Mouse (Mus musculus): Measurements from ENCODE around the gene Ttc39b. TPM values are rescaled to one million over a fixed set of nuclear protein-coding genes. Genes with fewer than 3 reads are reported as not detected.
A peak's percentile ranks its signal among the peaks of the same experiment; 100 is the strongest.

Gene Ttc39b
- polyA plus RNA-seq, 1 experiment from 2014 or later: 3.4 TPM

DNA sequence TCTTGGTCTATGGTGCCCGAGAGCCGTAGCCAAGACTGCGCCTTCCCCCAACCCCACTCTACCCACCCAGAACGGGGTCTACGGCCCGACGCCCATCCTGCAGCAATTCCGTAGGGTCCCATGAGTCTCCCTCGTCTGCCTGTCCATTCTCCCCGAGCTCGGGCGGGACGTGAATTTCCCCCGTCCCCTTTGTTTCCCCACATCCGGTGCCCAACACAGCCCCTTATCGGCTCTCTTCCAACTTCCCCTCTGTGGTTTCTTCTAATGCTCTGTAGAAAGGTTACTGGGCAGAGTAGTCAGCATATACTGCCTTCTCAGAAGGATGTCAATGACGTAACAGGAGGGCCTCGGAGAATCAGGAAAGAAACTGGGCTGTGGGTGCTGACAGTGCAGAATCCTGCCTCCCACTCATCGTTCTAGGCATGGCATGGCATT is 50.4 kb downstream of the Ttc39b start:
- Histone ChIP-seq H3K27ac (ENCODE audit: low read depth, low read length) (no peak overlapping the region), H3K4me2 (ENCODE audit: low read depth, low read length, severe bottlenecking) (no peak overlapping the region), H3K9me3 (ENCODE audit: control insufficient read depth, low read length) (no peaks in the 10 kb centered on the region), H3K9ac (ENCODE audit: low read length) (no peak overlapping the region), H3K4me3 (ENCODE audit: low read depth, low read length) (no peak overlapping the region), H3K4me1 (replicated peaks; ENCODE audit: control insufficient read depth, insufficient read depth, low read length) (no peaks in the 10 kb centered on the region), H3K27me3 (ENCODE audit: control insufficient read depth, insufficient read depth, low read length) (no peaks in the 10 kb centered on the region), H3K36me3 (ENCODE audit: control insufficient read depth, insufficient read depth, low read length) (no peaks in the 10 kb centered on the region)
- 90% methylated on average over 19 of the region's 19 CpGs for WGBS
- ATAC-seq (replicated peaks; ENCODE audit: low FRiP score): no peak
- no peak for DNase-seq (ENCODE audit: low spot score)

DNA sequence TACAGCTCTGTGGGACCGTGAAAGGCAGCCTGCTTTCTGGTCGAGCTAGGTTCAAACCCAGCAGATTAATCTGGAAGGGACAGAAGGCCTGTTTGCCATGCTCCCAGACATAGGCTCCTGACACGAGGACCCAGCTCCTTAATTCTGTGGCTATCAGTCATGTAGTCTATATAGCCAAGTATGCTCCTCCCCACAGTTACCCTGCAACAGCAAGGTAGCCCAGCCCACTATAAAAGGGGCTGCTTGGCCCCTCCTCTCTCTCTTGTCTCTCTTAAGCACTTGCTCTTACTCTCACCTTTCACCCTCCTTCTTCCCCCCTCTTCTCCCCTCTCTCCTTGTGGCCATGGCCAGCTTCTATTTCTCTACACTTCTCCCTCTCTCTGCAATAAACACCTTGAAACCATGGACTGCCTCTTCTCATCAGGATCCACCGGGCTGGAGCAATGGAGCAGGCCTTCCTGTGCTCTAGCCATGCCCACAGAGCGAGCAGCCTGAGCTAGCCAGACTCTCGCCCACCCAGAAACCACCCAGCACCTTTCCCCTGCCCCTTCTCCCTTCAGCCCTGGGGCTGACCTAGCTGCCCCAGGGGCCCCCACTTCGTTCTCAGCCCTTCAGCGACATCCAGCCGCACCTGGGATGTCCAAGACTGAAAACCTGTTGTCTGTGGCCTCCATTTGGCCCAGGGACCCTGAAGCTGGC is 51.0 kb downstream of the Ttc39b start:
- WGBS: 85% methylated on average over 9 of the region's 9 CpGs
- DNase-seq (ENCODE audit: low spot score) (no peak), ATAC-seq (replicated peaks; ENCODE audit: low FRiP score) (no peak)
- Histone ChIP-seq H3K27ac (ENCODE audit: low read depth, low read length) (no peak overlapping the region), H3K4me2 (ENCODE audit: low read depth, low read length, severe bottlenecking) (no peak overlapping the region), H3K36me3 (ENCODE audit: control insufficient read depth, insufficient read depth, low read length) (no peaks in the 10 kb centered on the region), H3K27me3 (ENCODE audit: control insufficient read depth, insufficient read depth, low read length) (no peaks in the 10 kb centered on the region), H3K4me1 (replicated peaks; ENCODE audit: control insufficient read depth, insufficient read depth, low read length) (no peaks in the 10 kb centered on the region), H3K9ac (ENCODE audit: low read length) (no peak overlapping the region), H3K9me3 (ENCODE audit: control insufficient read depth, low read length) (no peaks in the 10 kb centered on the region), H3K4me3 (ENCODE audit: low read depth, low read length) (no peak overlapping the region)

DNA sequence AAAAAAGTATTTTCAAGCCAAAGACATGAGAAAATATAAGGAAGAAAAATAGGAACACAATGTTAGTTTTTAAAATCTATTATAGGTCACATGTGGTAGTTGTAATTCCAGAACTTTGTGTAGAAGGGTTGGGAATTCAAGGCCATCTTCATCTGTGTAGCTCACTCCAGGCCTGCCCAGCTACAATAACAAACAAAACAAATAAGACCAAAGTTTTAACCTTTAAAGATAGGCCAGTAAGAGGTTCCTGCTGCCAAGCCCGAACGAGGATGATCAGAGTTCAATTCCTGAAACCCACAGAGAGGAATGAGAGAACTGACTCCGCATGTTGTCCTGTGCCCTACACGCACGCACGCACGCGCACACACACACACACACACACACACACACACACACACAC is 53.6 kb downstream of the Ttc39b start:
- H3K9ac ChIP-seq (ENCODE audit: low read length): no peak overlapping the region
- no peaks in the 10 kb centered on the region for H3K9me3 ChIP-seq (ENCODE audit: control insufficient read depth, low read length)
- no peaks in the 10 kb centered on the region for H3K36me3 ChIP-seq (ENCODE audit: control insufficient read depth, insufficient read depth, low read length)
- WGBS: 92% methylated on average over 8 of the region's 8 CpGs
- H3K27me3 ChIP-seq (ENCODE audit: control insufficient read depth, insufficient read depth, low read length): no peaks in the 10 kb centered on the region
- ATAC-seq (replicated peaks; ENCODE audit: low FRiP score) (no peak), DNase-seq (ENCODE audit: low spot score) (no peak)
- H3K4me1 ChIP-seq (replicated peaks; ENCODE audit: control insufficient read depth, insufficient read depth, low read length): no peaks in the 10 kb centered on the region
- no peak overlapping the region for H3K27ac ChIP-seq (ENCODE audit: low read depth, low read length)
- no peak overlapping the region for H3K4me2 ChIP-seq (ENCODE audit: low read depth, low read length, severe bottlenecking)
- no peak overlapping the region for H3K4me3 ChIP-seq (ENCODE audit: low read depth, low read length)

DNA sequence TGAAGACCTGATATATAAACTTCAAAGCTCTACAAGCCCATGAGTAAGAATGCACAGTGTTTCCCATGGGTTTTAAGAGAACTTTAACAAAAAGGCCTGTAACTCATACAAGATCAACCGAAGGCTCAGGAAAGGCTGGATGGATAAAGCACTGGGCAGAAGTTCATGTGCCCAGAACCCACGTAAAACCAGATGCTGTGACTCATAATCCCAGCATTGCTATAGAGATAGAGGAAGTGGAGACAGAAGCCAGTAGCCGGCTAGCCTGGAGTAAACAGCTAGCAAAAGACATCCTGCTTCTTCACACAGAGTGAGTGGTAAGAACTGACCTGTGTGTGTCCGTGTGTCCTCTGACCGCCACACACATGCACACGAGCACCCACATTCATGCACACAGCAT is 54.4 kb downstream of the Ttc39b start:
- WGBS: 86% methylated on average over 6 of the region's 6 CpGs
- Histone ChIP-seq H3K27me3 (ENCODE audit: control insufficient read depth, insufficient read depth, low read length) (no peaks in the 10 kb centered on the region), H3K4me3 (ENCODE audit: low read depth, low read length) (no peak overlapping the region), H3K9ac (ENCODE audit: low read length) (no peak overlapping the region), H3K36me3 (ENCODE audit: control insufficient read depth, insufficient read depth, low read length) (no peaks in the 10 kb centered on the region), H3K4me1 (replicated peaks; ENCODE audit: control insufficient read depth, insufficient read depth, low read length) (no peaks in the 10 kb centered on the region), H3K27ac (ENCODE audit: low read depth, low read length) (no peak overlapping the region), H3K9me3 (ENCODE audit: control insufficient read depth, low read length) (no peaks in the 10 kb centered on the region), H3K4me2 (ENCODE audit: low read depth, low read length, severe bottlenecking) (no peak overlapping the region)
- DNase-seq (ENCODE audit: low spot score) (no peak), ATAC-seq (replicated peaks; ENCODE audit: low FRiP score) (no peak)

DNA sequence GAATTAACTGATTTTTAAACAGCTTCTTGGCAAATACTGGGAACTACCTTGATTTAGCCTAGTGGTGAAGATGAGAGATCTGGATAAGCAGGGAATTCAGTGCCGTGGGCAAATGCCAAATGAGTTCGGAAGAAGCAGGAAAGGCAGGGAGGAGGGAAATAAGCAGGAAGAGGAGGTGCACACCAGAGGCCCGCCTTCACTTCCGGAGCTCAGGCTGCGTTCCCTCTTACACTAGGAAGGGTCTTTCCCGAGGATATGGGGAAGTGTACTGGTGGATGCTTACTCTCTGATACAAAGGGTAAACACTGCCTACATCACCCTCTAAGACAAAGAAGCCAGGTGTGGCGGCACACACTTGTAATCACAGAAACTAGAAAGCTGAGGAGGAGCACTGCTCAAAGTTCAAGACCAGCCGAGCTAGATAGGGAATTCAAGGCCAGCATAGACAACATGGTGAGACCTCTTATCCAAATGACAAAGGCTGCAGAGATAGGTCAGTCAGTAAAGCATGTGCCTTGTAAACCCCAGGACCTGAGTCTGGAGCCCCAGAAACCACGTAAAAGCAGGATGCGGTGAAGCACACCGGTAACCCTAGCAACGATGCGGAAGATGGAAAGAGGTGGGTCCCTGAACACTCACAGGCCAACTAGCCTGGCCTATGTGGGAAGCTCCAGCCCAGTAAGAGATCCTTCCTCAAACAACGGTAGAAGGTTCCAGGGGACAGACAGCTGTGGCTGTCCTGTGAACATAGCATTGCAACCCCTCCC is 57.9 kb downstream of the Ttc39b start:
- WGBS: 82% methylated on average over 14 of the region's 14 CpGs
- no peak overlapping the region for H3K4me3 ChIP-seq (ENCODE audit: low read depth, low read length)
- no peak overlapping the region for H3K27ac ChIP-seq (ENCODE audit: low read depth, low read length)
- no peaks in the 10 kb centered on the region for H3K9me3 ChIP-seq (ENCODE audit: control insufficient read depth, low read length)
- H3K36me3 ChIP-seq (ENCODE audit: control insufficient read depth, insufficient read depth, low read length): no peaks in the 10 kb centered on the region
- no peak overlapping the region for H3K4me2 ChIP-seq (ENCODE audit: low read depth, low read length, severe bottlenecking)
- H3K27me3 ChIP-seq (ENCODE audit: control insufficient read depth, insufficient read depth, low read length): no peaks in the 10 kb centered on the region
- no peak for DNase-seq (ENCODE audit: low spot score)
- no peak overlapping the region for H3K9ac ChIP-seq (ENCODE audit: low read length)
- no peak for ATAC-seq (replicated peaks; ENCODE audit: low FRiP score)
- no peaks in the 10 kb centered on the region for H3K4me1 ChIP-seq (replicated peaks; ENCODE audit: control insufficient read depth, insufficient read depth, low read length)

DNA sequence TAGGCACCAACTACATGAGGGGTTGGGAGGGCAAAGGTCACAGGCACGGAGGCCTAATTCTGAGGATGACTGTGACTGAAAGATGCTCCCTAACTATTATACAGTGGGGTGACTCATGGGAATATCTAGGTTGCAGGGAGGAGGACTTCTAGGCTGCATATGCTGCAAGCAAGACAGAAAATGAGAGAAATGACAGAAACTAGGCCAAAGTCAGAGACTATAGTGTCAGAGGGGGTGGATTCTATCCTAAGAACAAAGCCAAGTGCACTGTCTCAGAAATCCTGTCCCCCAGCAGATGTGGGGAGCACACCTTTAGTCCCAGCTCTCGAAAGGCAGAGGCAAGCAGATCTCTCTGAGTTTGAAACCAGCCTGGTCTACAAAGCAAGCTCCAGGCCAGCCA is 59.2 kb downstream of the Ttc39b start:
- DNase-seq (ENCODE audit: low spot score): no peak
- Histone ChIP-seq H3K36me3 (ENCODE audit: control insufficient read depth, insufficient read depth, low read length) (no peaks in the 10 kb centered on the region), H3K4me1 (replicated peaks; ENCODE audit: control insufficient read depth, insufficient read depth, low read length) (no peaks in the 10 kb centered on the region), H3K4me2 (ENCODE audit: low read depth, low read length, severe bottlenecking) (no peak overlapping the region), H3K27me3 (ENCODE audit: control insufficient read depth, insufficient read depth, low read length) (no peaks in the 10 kb centered on the region), H3K4me3 (ENCODE audit: low read depth, low read length) (no peak overlapping the region), H3K9ac (ENCODE audit: low read length) (no peak overlapping the region), H3K9me3 (ENCODE audit: control insufficient read depth, low read length) (no peaks in the 10 kb centered on the region), H3K27ac (ENCODE audit: low read depth, low read length) (no peak overlapping the region)
- ATAC-seq (replicated peaks; ENCODE audit: low FRiP score): no peak
- WGBS: 89% methylated on average over 2 of the region's 2 CpGs

DNA sequence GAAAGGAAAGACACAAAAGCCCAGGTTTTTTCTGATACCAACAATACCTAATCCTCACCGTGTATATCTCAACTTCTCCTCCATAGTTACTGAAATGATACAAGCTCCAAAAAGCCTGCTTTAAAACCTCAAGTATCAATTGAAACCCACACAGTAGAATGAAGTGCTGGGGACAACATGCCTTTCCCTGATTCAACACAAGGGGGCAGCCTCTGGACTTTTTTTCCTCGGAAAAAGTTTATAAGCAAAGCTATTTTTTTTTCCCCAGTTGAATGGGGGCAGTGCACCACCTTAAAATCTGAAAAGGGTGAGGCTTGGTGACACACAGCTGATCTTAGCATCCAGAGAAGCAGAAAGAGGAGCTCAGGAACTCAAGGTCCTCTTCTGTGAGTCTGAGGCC is 62.1 kb downstream of the Ttc39b start:
- ATAC-seq (replicated peaks; ENCODE audit: low FRiP score) (no peak), DNase-seq (ENCODE audit: low spot score) (peak; percentile 69)
- H3K27ac ChIP-seq (ENCODE audit: low read depth, low read length): no peak overlapping the region
- no peaks in the 10 kb centered on the region for H3K9me3 ChIP-seq (ENCODE audit: control insufficient read depth, low read length)
- H3K4me3 ChIP-seq (ENCODE audit: low read depth, low read length): no peak overlapping the region
- no peaks in the 10 kb centered on the region for H3K36me3 ChIP-seq (ENCODE audit: control insufficient read depth, insufficient read depth, low read length)
- H3K27me3 ChIP-seq (ENCODE audit: control insufficient read depth, insufficient read depth, low read length): no peaks in the 10 kb centered on the region
- WGBS: 4% methylated on average over 2 of the region's 2 CpGs
- H3K4me2 ChIP-seq (ENCODE audit: low read depth, low read length, severe bottlenecking): no peak overlapping the region
- 0 out of 2 replicates have a peak, but pooled peaks cover 3% of the 10 kb centered on the region for H3K4me1 ChIP-seq (replicated peaks; ENCODE audit: control insufficient read depth, insufficient read depth, low read length)
- H3K9ac ChIP-seq (ENCODE audit: low read length): no peak overlapping the region

DNA sequence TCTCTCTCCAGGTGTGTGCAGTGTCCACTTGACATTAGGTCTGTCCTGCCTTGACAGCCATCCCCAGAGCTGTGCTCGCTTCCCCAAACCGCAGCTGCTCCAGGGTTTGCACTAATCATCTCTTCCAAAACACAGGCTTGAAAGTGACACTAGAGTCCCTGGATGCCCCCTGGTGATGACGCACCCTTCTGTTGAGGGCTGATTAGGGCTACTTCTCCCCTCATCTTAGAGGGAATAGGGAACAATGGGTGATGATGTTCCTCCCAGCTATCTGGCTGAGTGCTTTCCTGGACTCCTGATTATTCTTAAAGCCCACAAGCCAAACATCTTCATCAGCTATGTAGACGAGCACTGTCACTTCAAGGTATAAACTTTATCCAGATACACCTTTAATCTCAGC is 64.4 kb downstream of the Ttc39b start:
- no peak for ATAC-seq (replicated peaks; ENCODE audit: low FRiP score)
- no peak overlapping the region for H3K4me3 ChIP-seq (ENCODE audit: low read depth, low read length)
- 0 out of 2 replicates have a peak, but pooled peaks cover 3% of the 10 kb centered on the region for H3K4me1 ChIP-seq (replicated peaks; ENCODE audit: control insufficient read depth, insufficient read depth, low read length)
- no peak overlapping the region for H3K4me2 ChIP-seq (ENCODE audit: low read depth, low read length, severe bottlenecking)
- H3K9ac ChIP-seq (ENCODE audit: low read length): no peak overlapping the region
- H3K27me3 ChIP-seq (ENCODE audit: control insufficient read depth, insufficient read depth, low read length): no peaks in the 10 kb centered on the region
- H3K36me3 ChIP-seq (ENCODE audit: control insufficient read depth, insufficient read depth, low read length): no peaks in the 10 kb centered on the region
- H3K9me3 ChIP-seq (ENCODE audit: control insufficient read depth, low read length): no peaks in the 10 kb centered on the region
- H3K27ac ChIP-seq (ENCODE audit: low read depth, low read length): no peak overlapping the region
- no peak for DNase-seq (ENCODE audit: low spot score)
- WGBS: 87% methylated on average over 4 of the region's 4 CpGs

Data from forebrain, embryonic 11.5 days (tissue).